Mouse (Mus musculus) MEL (cell line): ENCODE results near the gene Tcl1b3. TPM values are rescaled to one million over a fixed set of nuclear protein-coding genes. Genes with fewer than 3 reads are reported as not detected.
"Not testable (repeated sequence)": the region's sequence is repeated elsewhere in the genome, so short reads cannot be mapped to it uniquely, and the experiment has no call there.

ENCODE experiments used
- DNase-seq: peaks from one replicate; pipeline ENCODE4 v3.0.0; 2011; ENCODE audit warnings: low read depth, low spot score
- H3K27ac ChIP-seq: 2 replicates; pipeline ENCODE4 v1.5.1; 2012; ENCODE audit warnings: low read depth, mild to moderate bottlenecking, control low read depth, low read length, moderate library complexity; ENCODE audit not compliant: control insufficient read depth
- H3K27me3 ChIP-seq, 2 experiments: fragments of 150-350 bp in 1 of 2; sonication (generic) in 1 of 2; 2 replicates each; pipeline ENCODE4 v1.6.1; 2012; ENCODE audit warnings: low read length in 2 of 2, mild to moderate bottlenecking in 2 of 2, improper control_type of control experiment in 1 of 2, moderate library complexity in 1 of 2; ENCODE audit not compliant: insufficient read depth in 2 of 2, control insufficient read depth in 1 of 2
- H3K36me3 ChIP-seq, 2 experiments: 2 replicates each; pipeline ENCODE4 v1.6.1; 2012 to 2014; ENCODE audit warnings: low read length in 2 of 2, improper control_type of control experiment in 1 of 2, inconsistent platforms in 1 of 2, mild to moderate bottlenecking in 1 of 2; ENCODE audit not compliant: insufficient read depth in 2 of 2, control insufficient read depth in 1 of 2
- H3K4me1 ChIP-seq, 2 experiments: fragments of 150-350 bp in 1 of 2; sonication (generic) in 1 of 2; 2 replicates each; pipeline ENCODE4 v1.6.1; 2012; ENCODE audit warnings: low read length in 2 of 2, improper control_type of control experiment in 1 of 2, mild to moderate bottlenecking in 1 of 2; ENCODE audit not compliant: insufficient read depth in 2 of 2, control insufficient read depth in 1 of 2
- H3K4me3 ChIP-seq, 2 experiments: fragments of 150-350 bp in 1 of 2; sonication (generic) in 1 of 2; 2 replicates each; pipeline ENCODE4 v1.5.1; 2012; ENCODE audit warnings: low read depth in 2 of 2, low read length in 2 of 2, mild to moderate bottlenecking in 2 of 2, moderate library complexity in 2 of 2, control low read depth in 1 of 2, improper control_type of control experiment in 1 of 2; ENCODE audit not compliant: control insufficient read depth in 1 of 2, insufficient read depth in 1 of 2
- H3K79me2 ChIP-seq: 2 replicates; pipeline ENCODE4 v1.6.1; 2012; ENCODE audit warnings: mild to moderate bottlenecking, low read length, moderate library complexity; ENCODE audit not compliant: control insufficient read depth, poor library complexity, insufficient read depth
- H3K9ac ChIP-seq: 2 replicates; pipeline ENCODE4 v1.6.1; 2012; ENCODE audit warnings: low read depth, mild to moderate bottlenecking, control low read depth, low read length, moderate library complexity; ENCODE audit not compliant: control insufficient read depth, poor library complexity, severe bottlenecking
- H3K9me3 ChIP-seq: fragments of 150-350 bp; sonication (generic); replicated peaks from 2 replicates; pipeline ENCODE4 v1.6.1; 2012; ENCODE audit warnings: mild to moderate bottlenecking, low read length, improper control_type of control experiment, moderate library complexity; ENCODE audit not compliant: insufficient read depth
- CTCF ChIP-seq, 3 experiments: IDR thresholded peaks in 2 of 3; conservative IDR thresholded peaks in 1 of 3; 2 replicates each; pipeline ENCODE4 v1.5.1; 2011 to 2012; ENCODE audit warnings: low read length in 3 of 3, low read depth in 2 of 3, mild to moderate bottlenecking in 2 of 3, improper control_type of control experiment in 1 of 3, inconsistent platforms in 1 of 3, mixed read lengths in 1 of 3, moderate library complexity in 1 of 3; ENCODE audit not compliant: control insufficient read depth in 1 of 3, insufficient read depth in 1 of 3, poor library complexity in 1 of 3, severe bottlenecking in 1 of 3
- polyA plus RNA-seq, 2 experiments: library from polyadenylated mRNA; stranded (reverse) in 1 of 2; unstranded in 1 of 2; fragments of >175 nt in 1 of 2; fragments of >200 nt in 1 of 2; gene quantifications; 2 replicates each; pipeline versions ENCODE4 v1.2.1 to v1.2.4; 2012; ENCODE audit warnings: low replicate concordance in 2 of 2, low read depth in 1 of 2; ENCODE audit not compliant: insufficient read length in 2 of 2, insufficient read depth in 1 of 2, missing spikeins in 1 of 2
- total RNA-seq: library from RNA; depleted of rRNA; stranded (reverse); fragments of 300-350 nt; gene quantifications from 2 replicates; pipeline ENCODE4 v1.2.3, GENCODE M21; 2012

Tcl1b3 gene
- total and polyA plus RNA-seq, 3 experiments, result not detected

DNA sequence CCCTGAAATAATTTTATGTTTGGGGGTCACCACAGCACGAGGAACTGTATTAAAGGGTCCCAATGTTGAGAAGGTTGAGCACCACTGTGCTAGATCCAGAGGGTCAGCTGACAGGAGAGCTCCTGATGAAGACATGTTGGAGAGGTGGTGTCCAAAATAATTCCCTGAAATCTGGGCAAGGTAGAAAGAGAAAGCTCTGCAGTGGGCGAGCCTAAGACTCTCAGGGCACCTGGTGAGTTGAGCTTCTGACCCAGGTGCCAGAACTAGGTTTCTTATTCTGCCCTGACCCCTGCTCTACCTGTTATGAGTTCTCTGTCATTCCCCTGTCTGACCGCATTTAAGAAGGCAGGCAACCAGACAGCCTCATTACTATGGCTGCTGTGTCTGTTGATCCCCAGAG lies 14.8 kb upstream of the Tcl1b3 start, which contains the start of gene Tcl1b5:
Gene Tcl1b5 (plus strand): TSS at position 301 of the 400 bp plus-strand sequence.
- not testable (repeated sequence) for H3K4me1 ChIP-seq, DNase-seq, H3K27me3 ChIP-seq, H3K9ac ChIP-seq, H3K4me3 ChIP-seq, H3K9me3 ChIP-seq, H3K27ac ChIP-seq, H3K79me2 ChIP-seq, H3K36me3 ChIP-seq

GRCm38 (mm10) chr12:105181040-105181644 lies 9.7 kb upstream of the Tcl1b3 start:
- not testable (repeated sequence) for H3K27ac ChIP-seq, H3K27me3 ChIP-seq, H3K4me3 ChIP-seq, H3K79me2 ChIP-seq, H3K36me3 ChIP-seq, H3K9ac ChIP-seq, H3K4me1 ChIP-seq, DNase-seq, H3K9me3 ChIP-seq

- 0 out of 6 replicates have a peak, but pooled peaks of 1 of the 3 experiments have one; percentile 12 for TF ChIP-seq CTCF (IDR thresholded peaks at IDR 0.05 in 2 of 3, conservative IDR thresholded peaks at IDR 0.05 in 1 of 3; ENCODE audit: control insufficient read depth in 1 of 3, insufficient read depth in 1 of 3, low read depth in 2 of 3, low read length in 3 of 3, poor library complexity in 1 of 3, severe bottlenecking in 1 of 3)
- TF ChIP-seq, all 39 proteins: peak for 1; not testable (repeated sequence) for 38
- H3K4me1 ChIP-seq, DNase-seq: not testable (repeated sequence)
Measured at GRCm38 (mm10) chr12:105188980-105189379, 1.9 kb upstream of the Tcl1b3 start.

GRCm38 (mm10) chr12:105199684-105200497 lies 9.0 kb downstream of the Tcl1b3 start:
- H3K27ac ChIP-seq, H3K79me2 ChIP-seq, H3K4me3 ChIP-seq, H3K36me3 ChIP-seq, H3K9ac ChIP-seq, H3K9me3 ChIP-seq, DNase-seq, H3K27me3 ChIP-seq, H3K4me1 ChIP-seq: not testable (repeated sequence)

More at GRCm38 (mm10) chr12:105188980-105189379, 1.9 kb upstream of the Tcl1b3 start:
- not testable (repeated sequence) for H3K9ac ChIP-seq, H3K27ac ChIP-seq, H3K4me3 ChIP-seq, H3K36me3 ChIP-seq, H3K9me3 ChIP-seq, H3K79me2 ChIP-seq, H3K27me3 ChIP-seq

DNA sequence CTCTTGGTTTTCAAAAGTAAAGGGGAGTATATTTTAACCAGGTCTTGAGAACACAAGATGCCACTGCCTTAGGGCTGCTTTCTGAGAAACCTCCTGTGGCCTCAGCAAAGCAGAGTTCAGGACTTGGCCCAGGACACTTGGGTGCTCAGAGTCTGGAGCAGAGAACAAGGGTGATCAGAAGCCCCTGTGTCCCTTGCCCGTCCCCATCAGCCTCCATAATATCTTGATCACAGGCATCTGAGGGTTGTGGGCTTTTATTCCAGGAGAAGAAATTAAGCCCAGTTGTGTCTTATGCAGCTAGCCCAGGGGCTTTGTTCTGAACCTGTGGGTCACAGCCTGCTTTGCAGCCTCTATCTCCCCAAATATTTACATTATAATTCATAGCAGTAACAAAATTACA lies 10.8 kb downstream of the Tcl1b3 start, which contains the start of gene Tcl1b4:
Gene Tcl1b4 (plus strand): TSS at position 301 of the 400 bp plus-strand sequence.
- not testable (repeated sequence) for H3K9me3 ChIP-seq, H3K27me3 ChIP-seq, H3K9ac ChIP-seq, H3K4me3 ChIP-seq, H3K27ac ChIP-seq, H3K4me1 ChIP-seq, DNase-seq, H3K36me3 ChIP-seq, H3K79me2 ChIP-seq
